Mouse (Mus musculus) adrenal gland, adult 2 months (tissue): Measurements from ENCODE around the gene Tacc3. TPM values are rescaled to one million over a fixed set of nuclear protein-coding genes. Genes with fewer than 3 reads are reported as not detected.

Experiments used
- DNase-seq: peaks from one replicate; pipeline ENCODE4 v3.0.0; 2021
- long read RNA-seq: library from polyadenylated mRNA; stranded (forward); transcript quantifications from one replicate; pipeline ENCODE4 v2.0.0, GENCODE M21; 2021
- polyA plus RNA-seq: library from polyadenylated mRNA; depleted of rRNA; stranded (reverse); fragments of >200 nt; gene quantifications from 2 replicates; pipeline ENCODE4 v1.2.3, GENCODE M21; 2012; rRNA removed
- total RNA-seq, 2 experiments: library from RNA; stranded (reverse); gene quantifications; 2 replicates each; pipeline ENCODE4 v1.2.3; 2021

Tacc3 gene
- total RNA-seq = 1 to 10 TPM; 4.4 to 5.4 TPM
- polyA plus RNA-seq = 2.3 and 3.6 TPM in 2 replicates
- long read RNA-seq, partial matches to known transcripts = 0 of 3 reads
- long read RNA-seq, other reads (novel, unspliced or antisense) = 1 of 3 reads

DNA sequence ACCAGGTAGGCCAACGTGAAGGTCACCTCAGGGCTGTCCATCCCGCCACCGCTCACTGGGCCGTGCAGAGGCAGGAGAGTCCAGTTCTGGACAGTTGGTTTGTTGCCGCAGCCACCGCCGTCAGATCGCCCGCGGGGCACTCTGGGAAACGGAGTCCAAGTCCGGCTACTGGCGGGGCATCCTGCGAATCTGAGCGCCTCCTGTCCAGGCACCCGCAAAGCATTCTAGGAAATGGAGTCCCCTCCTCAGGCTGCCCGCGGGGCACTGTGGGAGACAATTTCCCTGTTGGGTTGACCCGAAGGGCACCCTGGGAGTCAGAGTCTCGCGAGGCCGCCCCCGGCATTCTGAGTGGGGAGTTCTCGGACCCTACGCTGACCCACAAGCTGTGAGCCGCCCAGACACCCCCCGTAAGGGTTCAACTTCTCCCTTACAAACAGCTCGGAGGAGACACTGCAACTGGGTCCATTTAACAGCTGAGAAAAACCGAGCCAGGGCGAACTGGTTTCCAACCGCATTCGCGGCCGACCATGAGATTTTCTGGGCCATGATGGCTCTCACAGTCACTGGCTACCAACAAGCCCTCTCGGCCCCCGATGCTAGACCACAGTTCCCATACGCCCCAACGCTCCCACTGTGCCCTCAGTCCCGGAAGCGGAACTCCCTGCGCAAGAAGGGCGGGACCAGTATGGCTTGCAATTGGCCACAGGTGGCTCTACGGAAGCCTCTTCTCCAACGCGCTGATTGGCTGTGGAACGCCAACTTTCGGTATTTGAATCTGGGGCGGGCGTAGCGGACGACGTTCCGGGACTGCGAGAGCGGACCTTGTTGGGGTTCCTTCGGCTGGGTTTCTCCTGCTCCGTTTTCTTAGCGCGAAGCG, at the start of gene Tacc3, which contains the start of gene Tmem129:
Tacc3 (plus strand) TSS at position 342 of the 877 bp plus-strand sequence.
Tmem129 (minus strand) TSS at position 630 of the 877 bp plus-strand sequence.
- DNase-seq = peak; percentile 99

GRCm38 (mm10) chr5:33609226-33609625, 48.7 kb upstream of the Tacc3 start:
- DNase-seq = no peak

GRCm38 (mm10) chr5:33611795-33612194, 46.1 kb upstream of the Tacc3 start:
- no peak for DNase-seq

DNA sequence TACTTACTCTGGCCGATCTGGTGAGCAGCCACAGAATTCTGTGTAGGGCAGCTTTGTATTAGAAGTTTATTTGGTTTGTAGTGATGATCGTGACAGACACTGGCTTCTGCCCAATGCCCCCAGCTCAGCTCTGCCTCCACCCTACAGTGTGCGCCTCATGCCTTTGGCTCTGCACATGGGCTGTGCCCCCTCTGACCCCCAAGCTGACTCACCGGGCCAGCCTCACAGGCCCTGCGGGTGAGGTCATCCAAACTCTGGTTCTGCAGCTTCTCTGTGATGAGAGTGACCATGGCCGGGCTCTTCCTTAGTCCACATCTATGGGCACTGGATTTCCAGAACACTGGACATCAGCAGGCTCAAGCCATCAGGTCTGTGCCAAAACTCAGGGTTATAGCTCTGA, 43.5 kb upstream of the Tacc3 start:
- peak; percentile 77 for DNase-seq

DNA sequence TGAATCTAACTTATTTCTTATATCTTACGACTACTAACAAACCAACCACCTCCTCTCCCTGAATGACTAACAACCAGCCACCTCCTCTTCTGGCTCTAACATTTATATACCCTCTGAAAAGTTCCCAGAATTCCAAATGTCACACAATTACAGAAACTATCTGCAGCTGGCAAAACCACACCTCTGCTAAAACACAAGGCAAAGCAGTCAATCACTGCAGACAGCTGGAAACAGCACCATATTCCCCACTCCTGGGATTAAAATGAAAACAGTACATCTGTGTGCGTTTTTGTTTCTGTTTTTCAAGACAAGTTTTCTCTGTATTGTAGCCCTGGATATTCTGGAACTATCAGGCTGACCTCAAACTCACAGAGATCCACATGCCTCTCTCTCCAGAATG, 35.3 kb upstream of the Tacc3 start:
- no peak for DNase-seq

DNA sequence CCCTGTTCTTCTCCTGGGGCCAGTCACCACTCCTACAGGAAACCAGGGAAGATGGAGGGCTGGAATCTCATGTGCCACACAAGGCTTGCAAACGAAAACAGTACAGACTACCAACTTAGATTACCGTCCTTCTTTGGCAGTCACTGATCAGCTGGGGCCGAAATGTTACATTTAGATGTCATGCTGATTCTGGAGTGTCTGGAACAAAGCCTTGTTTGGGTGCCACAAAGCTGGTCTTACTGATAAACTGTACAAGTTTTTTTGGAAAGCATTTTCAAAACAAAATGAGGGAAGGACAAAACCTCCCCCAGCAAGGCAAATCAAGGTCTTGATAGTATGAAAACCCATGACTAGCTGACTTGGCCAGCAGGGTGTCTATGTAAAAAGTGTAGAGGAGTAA, 34.2 kb upstream of the Tacc3 start:
- DNase-seq = no peak

GRCm38 (mm10) chr5:33627968-33628367, 30.0 kb upstream of the Tacc3 start:
- DNase-seq = peak; percentile 62

GRCm38 (mm10) chr5:33628820-33629300, 29.1 kb upstream of the Tacc3 start:
- DNase-seq = peak; percentile 85

DNA sequence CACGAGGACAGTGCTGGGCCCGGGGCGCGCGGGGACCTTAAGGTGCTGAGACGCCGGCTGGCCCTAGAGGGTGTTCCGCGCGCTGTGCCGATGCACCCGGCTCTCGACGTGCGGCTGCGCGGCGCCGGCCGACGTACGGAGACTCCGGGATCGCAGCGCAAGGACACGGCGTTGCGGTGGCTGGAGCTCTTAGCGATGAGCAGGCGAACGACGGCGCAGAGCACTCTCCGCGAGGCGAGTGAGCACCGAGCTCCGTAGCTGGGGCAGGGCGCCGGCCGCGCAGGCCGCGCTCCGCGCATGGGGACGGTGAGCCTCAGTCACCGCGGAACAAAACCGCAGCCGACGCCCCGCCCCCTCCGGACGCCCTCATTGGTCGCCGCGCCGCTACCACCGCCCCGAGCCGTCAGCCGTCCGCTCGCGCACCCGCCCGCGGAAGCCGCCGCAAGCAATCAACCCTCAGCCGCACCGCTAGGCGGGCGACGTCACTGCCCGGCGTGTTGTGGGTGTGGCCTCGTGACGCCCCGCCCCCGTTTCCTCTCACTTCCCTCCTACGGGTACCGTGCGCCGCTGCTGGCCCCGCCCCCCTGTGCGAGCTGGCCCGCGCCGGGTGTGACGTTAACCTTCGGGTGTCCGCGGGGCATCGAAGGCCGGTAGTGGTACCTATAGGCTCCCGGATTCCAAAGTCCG, 28.5 kb upstream of the Tacc3 start, which contains the start of the genes Fam53a and Gm9903:
Fam53a (minus strand) TSS at position 335 of the 687 bp plus-strand sequence.
Gm9903 (plus strand) TSS at position 625 of the 687 bp plus-strand sequence.
- peak; percentile 100 for DNase-seq

- DNase-seq = peak; percentile 54
Observed at GRCm38 (mm10) chr5:33630061-33630460, 27.9 kb upstream of the Tacc3 start.

- no peak for DNase-seq
Observed at GRCm38 (mm10) chr5:33630615-33631014, 27.3 kb upstream of the Tacc3 start.

GRCm38 (mm10) chr5:33632526-33632925, 25.4 kb upstream of the Tacc3 start:
- no peak for DNase-seq

- no peak for DNase-seq
Observed at GRCm38 (mm10) chr5:33635361-33635760, 22.6 kb upstream of the Tacc3 start.

- DNase-seq = no peak
Observed at GRCm38 (mm10) chr5:33637606-33638350, 20.1 kb upstream of the Tacc3 start.

DNA sequence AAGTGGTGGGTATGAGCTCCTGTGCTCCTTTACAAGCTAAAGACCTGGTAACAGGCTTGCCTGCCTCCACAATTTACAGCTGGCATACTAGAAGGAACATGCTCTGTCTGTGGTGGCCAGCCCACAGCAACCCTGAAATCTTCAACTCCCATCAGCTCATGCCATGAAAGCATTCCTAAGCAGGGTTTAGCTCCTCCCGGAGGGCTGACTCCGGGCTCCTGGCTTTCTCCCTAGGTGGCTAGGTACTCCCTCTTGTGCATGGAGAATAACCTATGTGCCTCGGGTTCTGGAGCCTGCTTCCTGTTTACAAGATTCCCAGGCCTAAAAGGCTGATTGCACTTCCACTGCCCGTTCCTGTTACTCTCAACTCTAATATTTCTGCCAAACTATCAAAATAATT, 19.1 kb upstream of the Tacc3 start:
- no peak for DNase-seq

- DNase-seq = no peak
Observed at GRCm38 (mm10) chr5:33640652-33641051, 17.3 kb upstream of the Tacc3 start.

GRCm38 (mm10) chr5:33651017-33651416, 6.9 kb upstream of the Tacc3 start:
- DNase-seq = no peak

DNA sequence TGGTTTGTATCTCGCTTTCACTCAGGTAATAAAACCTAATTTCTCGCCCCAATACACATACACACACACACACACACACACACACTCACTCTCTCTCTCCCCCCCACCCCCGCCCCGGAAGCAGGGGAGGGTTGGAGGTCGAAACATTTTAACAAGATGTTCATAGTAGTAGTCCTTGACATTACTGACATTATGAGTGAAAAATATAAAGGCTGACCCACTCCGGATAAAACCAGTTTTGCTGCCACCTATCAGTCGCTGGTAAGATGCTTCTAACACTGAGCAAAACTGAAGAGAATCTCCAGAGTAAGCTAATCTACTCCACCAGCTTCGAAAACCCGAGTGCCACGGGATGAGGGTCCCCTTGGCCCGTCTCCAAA, 6.4 kb upstream of the Tacc3 start:
- no peak for DNase-seq

- peak; percentile 97 for DNase-seq
Observed at GRCm38 (mm10) chr5:33651921-33652782, 5.8 kb upstream of the Tacc3 start, which contains the start of gene Slbp. Gene Slbp, minus strand, starts transcription at chr5:33652574.

GRCm38 (mm10) chr5:33652783-33653173, 5.2 kb upstream of the Tacc3 start:
- no peak for DNase-seq

DNA sequence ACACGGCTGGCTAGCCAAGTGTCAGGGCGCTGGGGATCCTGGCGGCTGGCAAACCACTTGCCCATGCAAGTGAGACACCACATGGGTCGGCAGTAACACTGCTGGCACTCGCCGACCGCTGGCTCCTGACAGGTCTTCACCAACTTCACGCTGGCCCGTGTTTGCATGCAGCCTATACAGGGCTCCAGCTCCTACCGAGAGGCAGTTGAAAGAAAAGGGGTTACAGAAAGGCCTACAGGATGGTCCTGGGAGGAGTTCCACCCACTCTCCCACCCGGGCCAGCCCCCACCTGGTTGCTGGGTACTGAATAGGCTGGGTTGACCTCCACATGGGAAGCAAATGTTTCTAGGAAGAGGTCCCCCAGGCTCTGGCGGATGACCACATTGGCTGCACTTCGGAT, 3.5 kb upstream of the Tacc3 start:
- no peak for DNase-seq
